Comparison of ENCODE assay signal across 8 mouse cellular contexts in the genomic region with DNA sequence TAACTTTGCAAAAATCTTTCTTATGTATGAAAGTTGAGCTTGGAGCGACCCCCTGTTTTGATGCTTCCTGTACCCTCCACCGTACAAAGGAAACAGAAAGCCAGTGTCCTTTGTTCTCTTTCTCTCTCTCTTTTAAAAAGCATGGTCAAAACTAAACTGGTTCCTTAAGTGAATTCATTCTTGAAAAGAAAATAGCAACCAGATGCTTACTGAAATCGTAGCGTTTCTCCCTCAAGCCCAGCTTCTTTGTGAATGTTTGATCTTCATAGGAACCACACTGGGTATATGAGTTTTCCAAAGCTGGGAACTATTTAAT. TPM values are rescaled to one million over a fixed set of nuclear protein-coding genes. Genes with fewer than 3 reads are reported as not detected.
A peak's percentile ranks its signal among the peaks of the same experiment; 100 is the strongest.
DNase-seq lines count a peak whose midpoint lies in the region; ATAC-seq and TF ChIP-seq lines count a peak whose summit lies in the region.
"Had no signal": no experiment of that assay in that cellular context is flagged by ENCODE, and none has a peak within 500 bp of the region (broad histone marks: within the 10 kb centered on the region; RNA-seq: fewer than 3 reads in every experiment).

No protein-coding gene starts in this region.

- peak overlapping the region; percentile 48 for H3K4me2 ChIP-seq in heart, embryonic 16.5 days (ENCODE audit: low read depth, low read length)
- peak overlapping the region; percentile 54 for H3K4me2 ChIP-seq in liver, embryonic 14.5 days (ENCODE audit: low read depth)

- no peak for TF ChIP-seq POLR2A in brain, embryonic 14.5 days (IDR thresholded peaks at IDR 0.05; ENCODE audit: borderline replicate concordance, extremely low read depth, insufficient read depth, insufficient read length, poor library complexity, severe bottlenecking)

- H3K4me1 ChIP-seq in heart, embryonic 16.5 days (ENCODE audit: control insufficient read depth, insufficient read depth, low read length) = no peaks in the 10 kb centered on the region
- H3K4me1 ChIP-seq in liver, embryonic 14.5 days (replicated peaks; ENCODE audit: control insufficient read depth in 2 of 2, insufficient read depth in 2 of 2, low read length in 1 of 2) = peaks cover 0 to 10% of the 10 kb centered on the region in 2 experiments; a peak in 2 of 4 replicates

- 0 out of 2 replicates have a peak overlapping the region, but pooled peaks have one; percentile 10 for H3K4me3 ChIP-seq in heart, embryonic 16.5 days (ENCODE audit: low read length)
- peak overlapping the region in 1 of 2 experiments; percentile 33; a peak in 2 of 4 replicates for H3K4me3 ChIP-seq in liver, embryonic 14.5 days (ENCODE audit: insufficient read depth in 1 of 2, low read depth in 2 of 2, low read length in 2 of 2)

- no peaks in the 10 kb centered on the region for H3K36me3 ChIP-seq in heart, embryonic 16.5 days (ENCODE audit: control insufficient read depth, insufficient read depth)
- H3K36me3 ChIP-seq in liver, embryonic 14.5 days (replicated peaks; ENCODE audit: control insufficient read depth, insufficient read depth, low read depth) = no peaks in the 10 kb centered on the region

- H3K9me3 ChIP-seq in heart, embryonic 16.5 days (replicated peaks; ENCODE audit: control insufficient read depth, low read length) = no peaks in the 10 kb centered on the region
- no peaks in the 10 kb centered on the region for H3K9me3 ChIP-seq in liver, embryonic 14.5 days (ENCODE audit: control insufficient read depth, low read length)

- WGBS in heart, embryonic 16.5 days = 49% methylated on average over 4 of the region's 4 CpGs
- 24% methylated on average over 4 of the region's 4 CpGs for WGBS in liver, embryonic 14.5 days (ENCODE audit: insufficient replicate concordance)

- H3K9ac ChIP-seq in heart, embryonic 16.5 days (ENCODE audit: low read length) = no peak overlapping the region
- H3K9ac ChIP-seq in liver, embryonic 14.5 days (replicated peaks) = no peak overlapping the region

- DNase-seq in R1 (ENCODE audit: low read depth, low spot score) = peak; percentile 36
- DNase-seq in brain, embryonic 14.5 days (ENCODE audit: low read depth) = peak; percentile 53
- no peak for DNase-seq in liver, embryonic 14.5 days (ENCODE audit: low read depth in 3 of 3, low spot score in 3 of 3)
- no peak for DNase-seq in adrenal gland, postnatal 36 days
- no peak for DNase-seq in frontal cortex, postnatal 36 days (ENCODE audit: low spot score in 2 of 2)
- DNase-seq in left cerebral cortex, adult 11 months (ENCODE audit: low spot score) = no peak
- DNase-seq: thymus, postnatal 4 days had no signal

- H3K27ac ChIP-seq in heart, embryonic 16.5 days (ENCODE audit: low read length) = no peak overlapping the region; the same call in 1 of the 2 replicates
- H3K27ac ChIP-seq in liver, embryonic 14.5 days = no peak overlapping the region

- no peak for ATAC-seq in heart, embryonic 16.5 days (replicated peaks; ENCODE audit: extremely low read depth, insufficient read depth, low FRiP score)
- no peak for ATAC-seq in liver, embryonic 14.5 days (ENCODE audit: insufficient read depth)

- TF ChIP-seq CTCF in brain, embryonic 14.5 days (IDR thresholded peaks at IDR 0.05; ENCODE audit: borderline replicate concordance, extremely low read depth, insufficient read depth, insufficient read length) = no peak
- TF ChIP-seq CTCF in liver, embryonic 14.5 days (IDR thresholded peaks at IDR 0.05; ENCODE audit: low read depth) = no peak

- H3K27me3 ChIP-seq in heart, embryonic 16.5 days (ENCODE audit: control insufficient read depth, insufficient read depth, low read length) = no peaks in the 10 kb centered on the region
- H3K27me3 ChIP-seq in liver, embryonic 14.5 days (ENCODE audit: control insufficient read depth, insufficient read depth, low read length) = no peaks in the 10 kb centered on the region

- TF ChIP-seq EP300 in liver, embryonic 14.5 days (IDR thresholded peaks at IDR 0.05; ENCODE audit: low read depth) = no peak

RNA-seq across cellular contexts. Expression of gene Cped1, which starts 40.6 kb away (rescaled TPM):
- 2.7 and 4.3 TPM in 2 replicates for polyA plus RNA-seq in brain, embryonic 14.5 days (2012; rRNA removed)
- polyA plus RNA-seq in heart, embryonic 16.5 days (2015; fragmentation: Nextera tagmentation; extraction: Ambion mirVana) = 4.8 and 7.2 TPM in 2 replicates
- 1.2 and 1.8 TPM in 2 replicates for polyA plus RNA-seq in liver, embryonic 14.5 days (2012; rRNA removed)
- 2.5 and 3.3 TPM in 2 replicates for polyA plus RNA-seq in liver, embryonic 14.5 days (2014; fragmentation: Nextera tagmentation; extraction: Ambion mirVana)
- 10 to 100 TPM; 34.3 to 43.2 TPM for total RNA-seq in adrenal gland, postnatal 36 days (2021)

Comparison
In these comparisons a context has a peak if more than half of its experiments do, and no peak if none do; other contexts are left out.
1. DNase-seq: peak in R1 (single experiment) and brain, embryonic 14.5 days (single experiment); none in liver, embryonic 14.5 days (0 of 3), adrenal gland, postnatal 36 days (0 of 2), frontal cortex, postnatal 36 days (0 of 2) and left cerebral cortex, adult 11 months (single experiment).